Mouse (Mus musculus): ENCODE data around the gene 1700010I14Rik.
A peak's percentile ranks its signal among the peaks of the same experiment; 100 is the strongest.

The 1700010I14Rik gene

GRCm38 (mm10) chr17:9023198-9023942 is 35.2 kb downstream of the 1700010I14Rik start:
- DNase-seq (ENCODE audit: low spot score) = no peak

GRCm38 (mm10) chr17:9030181-9030580 is 42.0 kb downstream of the 1700010I14Rik start:
- DNase-seq (ENCODE audit: low spot score) = no peak

- peak; percentile 85 for DNase-seq (ENCODE audit: low spot score)
Measured at GRCm38 (mm10) chr17:9031241-9032141, 43.4 kb downstream of the 1700010I14Rik start.

GRCm38 (mm10) chr17:9032362-9033044 is 44.4 kb downstream of the 1700010I14Rik start:
- DNase-seq (ENCODE audit: low spot score) = no peak

- no peak for DNase-seq (ENCODE audit: low spot score)
Measured at GRCm38 (mm10) chr17:9033511-9033910, 45.4 kb downstream of the 1700010I14Rik start.

GRCm38 (mm10) chr17:9035561-9036348 is 47.6 kb downstream of the 1700010I14Rik start:
- no peak for DNase-seq (ENCODE audit: low spot score)

- peak; percentile 57 for DNase-seq (ENCODE audit: low spot score)
Measured at GRCm38 (mm10) chr17:9042723-9043122, 54.6 kb downstream of the 1700010I14Rik start.

GRCm38 (mm10) chr17:9052441-9052980 is 64.4 kb downstream of the 1700010I14Rik start:
- DNase-seq (ENCODE audit: low spot score) = no peak

- no peak for DNase-seq (ENCODE audit: low spot score)
Measured at GRCm38 (mm10) chr17:9059360-9059932, 71.3 kb downstream of the 1700010I14Rik start.
